ENCODE assay signal across 26 mouse cellular contexts in genomic region chr13:25288736-25289135, GRCm38 (mm10). TPM values are rescaled to one million over a fixed set of nuclear protein-coding genes. Genes with fewer than 3 reads are reported as not detected.
DNase-seq lines count a peak whose midpoint lies in the region; TF ChIP-seq lines count a peak whose summit lies in the region.
"Had no signal": no experiment of that assay in that cellular context is flagged by ENCODE, and none has a peak within 500 bp of the region (broad histone marks: within the 10 kb centered on the region; RNA-seq: fewer than 3 reads in every experiment).

No protein-coding gene starts in this region.

- H3K4me2 ChIP-seq in myocyte (ENCODE audit: low read depth) = peak overlapping the region; percentile 19
- H3K4me2 ChIP-seq: embryonic facial prominence, embryonic 13.5 days; embryonic facial prominence, embryonic 15.5 days; forebrain, embryonic 12.5 days; forebrain, embryonic 15.5 days had no signal

- no peaks in the 10 kb centered on the region for H3K79me2 ChIP-seq in myocyte (ENCODE audit: control insufficient read depth, insufficient read depth)

- no peak for TF ChIP-seq CTCF in layer of hippocampus, adult 2 months (conservative IDR thresholded peaks at IDR 0.05)

- no peak for DNase-seq in layer of hippocampus, adult 2 months (ENCODE audit: low spot score in 2 of 2)
- no peak for DNase-seq in layer of hippocampus, adult 11-12 months (ENCODE audit: low spot score)
- DNase-seq in R1 (ENCODE audit: low read depth, low spot score) = peak; percentile 27
- DNase-seq in adrenal gland, postnatal 36 days = no peak
- no peak for DNase-seq in thymus, postnatal 10 days (ENCODE audit: low spot score in 2 of 2)
- DNase-seq: adrenal gland, adult 8-10 months; adrenal gland, postnatal 14 days; cerebellum, adult 11 months; cerebellum, adult 18-20 months; cerebellum, adult 8-10 months; cerebellum, adult 9-11 months; cerebellum, postnatal 14 days; cerebellum, postnatal 36 days; embryo, embryonic 11 days; forebrain, postnatal 0 days had no signal

- H3K27me3 ChIP-seq in myocyte (ENCODE audit: control insufficient read depth, insufficient read depth, insufficient read length) = no peaks in the 10 kb centered on the region
- H3K27me3 ChIP-seq: embryonic facial prominence, embryonic 13.5 days; embryonic facial prominence, embryonic 15.5 days; forebrain, embryonic 12.5 days; forebrain, embryonic 15.5 days; Patski had no signal

- no peaks in the 10 kb centered on the region for H3K36me3 ChIP-seq in myocyte (ENCODE audit: control insufficient read depth, insufficient read depth)
- H3K36me3 ChIP-seq: embryonic facial prominence, embryonic 13.5 days; embryonic facial prominence, embryonic 15.5 days; forebrain, embryonic 10.5 days; forebrain, embryonic 12.5 days; forebrain, embryonic 15.5 days had no signal

- TF ChIP-seq POLR2A in myocyte (IDR thresholded peaks at IDR 0.05; ENCODE audit: insufficient read length, low read depth) = no peak

- no peak overlapping the region for H3K4me3 ChIP-seq in layer of hippocampus, adult 2 months
- H3K4me3 ChIP-seq in myocyte = no peak overlapping the region
- H3K4me3 ChIP-seq: embryonic facial prominence, embryonic 13.5 days; embryonic facial prominence, embryonic 15.5 days; erythroblast, embryonic 14.5 days; forebrain, embryonic 10.5 days; forebrain, embryonic 12.5 days; forebrain, embryonic 15.5 days had no signal

- peak overlapping the region; percentile 72 for H3K27ac ChIP-seq in layer of hippocampus, adult 2 months
- H3K27ac ChIP-seq: embryonic facial prominence, embryonic 13.5 days; embryonic facial prominence, embryonic 15.5 days; forebrain, embryonic 10.5 days; forebrain, embryonic 12.5 days; forebrain, embryonic 15.5 days had no signal

- no peak overlapping the region for H3ac ChIP-seq in myocyte (ENCODE audit: control insufficient read depth, insufficient read length)

TF ChIP-seq in myocyte, 11 proteins besides CTCF, POLR2A, EP300 and RAD21:
- no peak for TF ChIP-seq POLR2AphosphoS2 (IDR thresholded peaks at IDR 0.05; ENCODE audit: insufficient read length, low read depth)
- no peak for TF ChIP-seq TCF3 (IDR thresholded peaks at IDR 0.05; ENCODE audit: insufficient read length, low read depth)
- TF ChIP-seq CEBPB (IDR thresholded peaks at IDR 0.05; ENCODE audit: insufficient read depth, poor library complexity, severe bottlenecking) = no peak
- TF ChIP-seq MAX (IDR thresholded peaks at IDR 0.05; ENCODE audit: low read depth) = no peak
- no peak for TF ChIP-seq MYOD1 (IDR thresholded peaks at IDR 0.05; ENCODE audit: control insufficient read depth in 1 of 3, insufficient read length in 2 of 3, low read depth in 2 of 3)
- TF ChIP-seq USF1 (IDR thresholded peaks at IDR 0.05; ENCODE audit: low read depth) = no peak
- TF ChIP-seq TCF12 (IDR thresholded peaks at IDR 0.05; ENCODE audit: insufficient read depth, poor library complexity, severe bottlenecking) = no peak
- no peak for TF ChIP-seq MYOG (IDR thresholded peaks at IDR 0.05; ENCODE audit: control insufficient read depth in 1 of 3, insufficient read depth in 1 of 3, insufficient read length in 2 of 3, low read depth in 2 of 3)
- TF ChIP-seq SRF (IDR thresholded peaks at IDR 0.05; ENCODE audit: control insufficient read depth, insufficient read length, low read depth) = no peak
- TF ChIP-seq E2F4 (IDR thresholded peaks at IDR 0.05; ENCODE audit: insufficient read depth) = no peak
- TF ChIP-seq REST (IDR thresholded peaks at IDR 0.05; ENCODE audit: insufficient read depth, insufficient read length) = no peak

RNA-seq across cellular contexts. Expression of gene Nrsn1, which starts 18.4 kb away (rescaled TPM):
- 100 to 1,000 TPM; 307 to 313 TPM for total RNA-seq in layer of hippocampus, adult 2 months (2021)
- polyA plus RNA-seq in myocyte (2012; fragmentation: generic; extraction: Trizol) = 0.06 TPM
- 1 to 10 TPM; 2.4 to 3.2 TPM for total RNA-seq in adrenal gland, postnatal 36 days (2021)
- total RNA-seq: common myeloid progenitor, adult 5-6 weeks; MEL had no signal
- polyA plus RNA-seq: C2C12; erythroblast, embryonic 14.5 days had no signal

Comparison
In these comparisons a context has a peak if more than half of its experiments do, and no peak if none do; other contexts are left out.
1. RNA of gene Nrsn1, which starts 18.4 kb away (total RNA-seq): 307 to 313 TPM in layer of hippocampus, adult 2 months; 2.4 to 3.2 TPM in adrenal gland, postnatal 36 days; every median in the first group is over 10 times any median in the second.